Comparison of ENCODE assay signal across 14 mouse cellular contexts in genomic region chr15:95536230-95536629, GRCm38 (mm10). TPM values are rescaled to one million over a fixed set of nuclear protein-coding genes. Genes with fewer than 3 reads are reported as not detected.
A peak's percentile ranks its signal among the peaks of the same experiment; 100 is the strongest.
DNase-seq lines count a peak whose midpoint lies in the region; ATAC-seq lines count a peak whose summit lies in the region.
"Had no signal": no experiment of that assay in that cellular context is flagged by ENCODE, and none has a peak within 500 bp of the region (broad histone marks: within the 10 kb centered on the region; RNA-seq: fewer than 3 reads in every experiment).

No protein-coding gene starts in this region.

- no peaks in the 10 kb centered on the region for H3K27me3 ChIP-seq in midbrain, embryonic 14.5 days (ENCODE audit: control insufficient read depth, insufficient read depth, low read length)
- no peaks in the 10 kb centered on the region for H3K27me3 ChIP-seq in midbrain, embryonic 13.5 days
- no peaks in the 10 kb centered on the region for H3K27me3 ChIP-seq in stomach, embryonic 16.5 days (ENCODE audit: control insufficient read depth, insufficient read depth, low read length)
- H3K27me3 ChIP-seq: heart, embryonic 13.5 days had no signal

- peak; percentile 49 for DNase-seq in midbrain, embryonic 14.5 days
- DNase-seq in cerebellum, adult 9-10 months = peak; percentile 91
- peak; percentile 76 to 85 for DNase-seq in layer of hippocampus, adult 8-10 months (ENCODE audit: low spot score in 2 of 2)
- DNase-seq in urinary bladder, postnatal 10 days (ENCODE audit: low spot score) = no peak
- DNase-seq in heart, postnatal 4 days = no peak
- DNase-seq: lung, adult 2 months; thymus, adult 2 months had no signal

- H3K4me3 ChIP-seq in midbrain, embryonic 14.5 days (replicated peaks; ENCODE audit: low read depth, low read length) = no peak overlapping the region
- H3K4me3 ChIP-seq in midbrain, embryonic 13.5 days (replicated peaks) = no peak overlapping the region
- no peak overlapping the region for H3K4me3 ChIP-seq in stomach, embryonic 16.5 days (replicated peaks; ENCODE audit: low read length)
- H3K4me3 ChIP-seq: heart, embryonic 13.5 days; limb, embryonic 10.5 days had no signal

- H3K4me1 ChIP-seq in midbrain, embryonic 14.5 days (ENCODE audit: control insufficient read depth, insufficient read depth, low read length) = no peaks in the 10 kb centered on the region
- H3K4me1 ChIP-seq in midbrain, embryonic 13.5 days (replicated peaks) = no peaks in the 10 kb centered on the region
- H3K4me1 ChIP-seq in stomach, embryonic 16.5 days (ENCODE audit: control insufficient read depth, insufficient read depth, low read length) = no peaks in the 10 kb centered on the region
- H3K4me1 ChIP-seq: heart, embryonic 13.5 days had no signal

- H3K36me3 ChIP-seq in midbrain, embryonic 14.5 days (ENCODE audit: control insufficient read depth, insufficient read depth, low read length) = no peaks in the 10 kb centered on the region
- H3K36me3 ChIP-seq in midbrain, embryonic 13.5 days = no peaks in the 10 kb centered on the region
- H3K36me3 ChIP-seq in stomach, embryonic 16.5 days (ENCODE audit: control insufficient read depth, insufficient read depth, low read length) = no peaks in the 10 kb centered on the region
- H3K36me3 ChIP-seq: heart, embryonic 13.5 days; limb, embryonic 10.5 days had no signal

- H3K27ac ChIP-seq in midbrain, embryonic 14.5 days (replicated peaks; ENCODE audit: low read depth, low read length) = no peak overlapping the region
- no peak overlapping the region for H3K27ac ChIP-seq in midbrain, embryonic 13.5 days
- H3K27ac ChIP-seq in stomach, embryonic 16.5 days (ENCODE audit: low read length) = no peak overlapping the region
- H3K27ac ChIP-seq: heart, embryonic 13.5 days; limb, embryonic 10.5 days had no signal

- H3K9ac ChIP-seq in midbrain, embryonic 14.5 days (replicated peaks; ENCODE audit: low read length) = no peak overlapping the region
- H3K9ac ChIP-seq in midbrain, embryonic 13.5 days (replicated peaks) = no peak overlapping the region
- H3K9ac ChIP-seq in stomach, embryonic 16.5 days (ENCODE audit: low read length) = no peak overlapping the region
- H3K9ac ChIP-seq: heart, embryonic 13.5 days had no signal

- 0 out of 2 replicates have a peak, but pooled peaks cover 3% of the 10 kb centered on the region for H3K9me3 ChIP-seq in midbrain, embryonic 14.5 days (ENCODE audit: control insufficient read depth, low read length)
- no peaks in the 10 kb centered on the region for H3K9me3 ChIP-seq in midbrain, embryonic 13.5 days
- H3K9me3 ChIP-seq in stomach, embryonic 16.5 days (replicated peaks; ENCODE audit: control insufficient read depth, low read length) = no peaks in the 10 kb centered on the region; the same call in 1 of the 2 replicates
- H3K9me3 ChIP-seq: limb, embryonic 10.5 days had no signal

- WGBS in midbrain, embryonic 14.5 days = 60% methylated on average over 4 of the region's 4 CpGs
- 62% methylated on average over 4 of the region's 4 CpGs for WGBS in midbrain, embryonic 13.5 days
- 70% methylated on average over 4 of the region's 4 CpGs for WGBS in stomach, embryonic 16.5 days

- ATAC-seq in midbrain, embryonic 14.5 days (ENCODE audit: low FRiP score, low TSS enrichment) = no peak
- ATAC-seq in midbrain, embryonic 13.5 days = no peak
- peak; percentile 33; the same call in 1 of the 2 replicates for ATAC-seq in stomach, embryonic 16.5 days (ENCODE audit: insufficient read depth, low FRiP score)
- ATAC-seq: activated CD4-positive, CD25-positive, alpha-beta regulatory T cell, adult 4 months; intestine, postnatal 0 days had no signal

- H3K4me2 ChIP-seq in midbrain, embryonic 14.5 days (ENCODE audit: low read length) = no peak overlapping the region
- H3K4me2 ChIP-seq in midbrain, embryonic 13.5 days (replicated peaks) = no peak overlapping the region
- no peak overlapping the region for H3K4me2 ChIP-seq in stomach, embryonic 16.5 days (ENCODE audit: low read depth, low read length)
- H3K4me2 ChIP-seq: heart, embryonic 13.5 days had no signal

RNA-seq across cellular contexts. Expression of gene Nell2, which starts 7.9 kb away (rescaled TPM):
- 136 and 170 TPM in 2 replicates for polyA plus RNA-seq in midbrain, embryonic 14.5 days (2014; fragmentation: Nextera tagmentation; extraction: Ambion mirVana)
- polyA plus RNA-seq in midbrain, embryonic 13.5 days (2015; fragmentation: Nextera tagmentation; extraction: Ambion mirVana) = 153 and 157 TPM in 2 replicates
- 100 to 1,000 TPM; 657 to 707 (median 664) TPM for total RNA-seq in layer of hippocampus, adult 8-10 months (2022)
- polyA plus RNA-seq in stomach, embryonic 16.5 days (2015; fragmentation: Nextera tagmentation; extraction: Ambion mirVana) = 12.0 and 12.5 TPM in 2 replicates
- total RNA-seq in heart, postnatal 4 days (2021) = under 1 TPM in 1 of 2 experiments, not detected in 1; 0.18 TPM
- total RNA-seq: common myeloid progenitor, adult 5-6 weeks had no signal
- polyA plus RNA-seq: activated CD4-positive, CD25-positive, alpha-beta regulatory T cell, adult 4 months had no signal

Comparison
In these comparisons a context has a peak if more than half of its experiments do, and no peak if none do; other contexts are left out.
1. DNase-seq: peak in midbrain, embryonic 14.5 days (single experiment), cerebellum, adult 9-10 months (single experiment) and layer of hippocampus, adult 8-10 months (2 of 2); none in urinary bladder, postnatal 10 days (single experiment) and heart, postnatal 4 days (single experiment).
2. RNA of gene Nell2, which starts 7.9 kb away (polyA plus RNA-seq): 136 to 170 TPM in midbrain, embryonic 14.5 days and 153 to 157 TPM in midbrain, embryonic 13.5 days; 12.0 to 12.5 TPM in stomach, embryonic 16.5 days; every median in the first group is over 10 times any median in the second.